Mouse (Mus musculus) MEL (cell line): ENCODE results near the gene Card9. TPM values are rescaled to one million over a fixed set of nuclear protein-coding genes. Genes with fewer than 3 reads are reported as not detected.

Experiments used
- DNase-seq: peaks from one replicate; pipeline ENCODE4 v3.0.0; 2011; ENCODE audit warnings: low read depth, low spot score
- H3K27ac ChIP-seq: 2 replicates; pipeline ENCODE4 v1.5.1; 2012; ENCODE audit warnings: low read depth, mild to moderate bottlenecking, control low read depth, low read length, moderate library complexity; ENCODE audit not compliant: control insufficient read depth
- H3K27me3 ChIP-seq, 2 experiments: fragments of 150-350 bp in 1 of 2; sonication (generic) in 1 of 2; 2 replicates each; pipeline ENCODE4 v1.6.1; 2012; ENCODE audit warnings: low read length in 2 of 2, mild to moderate bottlenecking in 2 of 2, improper control_type of control experiment in 1 of 2, moderate library complexity in 1 of 2; ENCODE audit not compliant: insufficient read depth in 2 of 2, control insufficient read depth in 1 of 2
- H3K36me3 ChIP-seq, 2 experiments: 2 replicates each; pipeline ENCODE4 v1.6.1; 2012 to 2014; ENCODE audit warnings: low read length in 2 of 2, improper control_type of control experiment in 1 of 2, inconsistent platforms in 1 of 2, mild to moderate bottlenecking in 1 of 2; ENCODE audit not compliant: insufficient read depth in 2 of 2, control insufficient read depth in 1 of 2
- H3K4me1 ChIP-seq, 2 experiments: fragments of 150-350 bp in 1 of 2; sonication (generic) in 1 of 2; 2 replicates each; pipeline ENCODE4 v1.6.1; 2012; ENCODE audit warnings: low read length in 2 of 2, improper control_type of control experiment in 1 of 2, mild to moderate bottlenecking in 1 of 2; ENCODE audit not compliant: insufficient read depth in 2 of 2, control insufficient read depth in 1 of 2
- H3K4me3 ChIP-seq, 2 experiments: fragments of 150-350 bp in 1 of 2; sonication (generic) in 1 of 2; 2 replicates each; pipeline ENCODE4 v1.5.1; 2012; ENCODE audit warnings: low read depth in 2 of 2, low read length in 2 of 2, mild to moderate bottlenecking in 2 of 2, moderate library complexity in 2 of 2, control low read depth in 1 of 2, improper control_type of control experiment in 1 of 2; ENCODE audit not compliant: control insufficient read depth in 1 of 2, insufficient read depth in 1 of 2
- H3K79me2 ChIP-seq: 2 replicates; pipeline ENCODE4 v1.6.1; 2012; ENCODE audit warnings: mild to moderate bottlenecking, low read length, moderate library complexity; ENCODE audit not compliant: control insufficient read depth, poor library complexity, insufficient read depth
- H3K9ac ChIP-seq: 2 replicates; pipeline ENCODE4 v1.6.1; 2012; ENCODE audit warnings: low read depth, mild to moderate bottlenecking, control low read depth, low read length, moderate library complexity; ENCODE audit not compliant: control insufficient read depth, poor library complexity, severe bottlenecking
- H3K9me3 ChIP-seq: fragments of 150-350 bp; sonication (generic); replicated peaks from 2 replicates; pipeline ENCODE4 v1.6.1; 2012; ENCODE audit warnings: mild to moderate bottlenecking, low read length, improper control_type of control experiment, moderate library complexity; ENCODE audit not compliant: insufficient read depth
- BHLHE40 ChIP-seq: IDR thresholded peaks from 2 replicates; pipeline ENCODE4 v1.6.1; 2012; ENCODE audit warnings: low read depth, mild to moderate bottlenecking, inconsistent platforms, low read length, improper control_type of control experiment, borderline replicate concordance
- CHD1 ChIP-seq: IDR thresholded peaks from 2 replicates; pipeline ENCODE4 v1.6.1; 2012; ENCODE audit warnings: low read depth, mild to moderate bottlenecking, inconsistent platforms, low read length, improper control_type of control experiment
- E2F4 ChIP-seq: IDR thresholded peaks from 2 replicates; pipeline ENCODE4 v1.6.1; 2011; ENCODE audit warnings: low read depth, low read length, improper control_type of control experiment, borderline replicate concordance
- ELF1 ChIP-seq: IDR thresholded peaks from 2 replicates; pipeline ENCODE4 v1.6.1; 2014; ENCODE audit warnings: low read depth, mild to moderate bottlenecking, inconsistent platforms, low read length, improper control_type of control experiment, moderate library complexity
- EP300 ChIP-seq, 2 experiments: IDR thresholded peaks; 2 replicates each; pipeline ENCODE4 v1.6.1; 2011; ENCODE audit warnings: improper control_type of control experiment in 2 of 2, low read length in 2 of 2, low read depth in 1 of 2, mild to moderate bottlenecking in 1 of 2
- ETS1 ChIP-seq: IDR thresholded peaks from 2 replicates; pipeline ENCODE4 v1.6.1; 2012; ENCODE audit warnings: low read depth, mild to moderate bottlenecking, inconsistent platforms, low read length, improper control_type of control experiment, moderate library complexity
- GATA1 ChIP-seq: IDR thresholded peaks from 2 replicates; pipeline ENCODE4 v1.6.1; 2011; ENCODE audit warnings: low read depth, low read length, improper control_type of control experiment
- JUND ChIP-seq: IDR thresholded peaks from 2 replicates; pipeline ENCODE4 v1.6.1; 2011; ENCODE audit warnings: low read depth, mild to moderate bottlenecking, improper control_type of control experiment, low read length
- MAFK ChIP-seq: IDR thresholded peaks from 2 replicates; pipeline ENCODE4 v1.6.1; 2011; ENCODE audit warnings: low read depth, mild to moderate bottlenecking, low read length, improper control_type of control experiment, borderline replicate concordance
- MAX ChIP-seq: IDR thresholded peaks from 2 replicates; pipeline ENCODE4 v1.6.1; 2011; ENCODE audit warnings: low read length, improper control_type of control experiment
- MAZ ChIP-seq: IDR thresholded peaks from 2 replicates; pipeline ENCODE4 v1.6.1; 2012; ENCODE audit warnings: low read depth, mild to moderate bottlenecking, inconsistent platforms, low read length, improper control_type of control experiment
- MEF2A ChIP-seq: IDR thresholded peaks from 2 replicates; pipeline ENCODE4 v1.6.1; 2014; ENCODE audit warnings: low read depth, mild to moderate bottlenecking, inconsistent platforms, low read length, improper control_type of control experiment; ENCODE audit not compliant: poor library complexity, insufficient replicate concordance, severe bottlenecking; ENCODE audit errors: extremely low read depth
- MXI1 ChIP-seq: IDR thresholded peaks from 2 replicates; pipeline ENCODE4 v1.6.1; 2011; ENCODE audit warnings: mild to moderate bottlenecking, low read depth, low read length, improper control_type of control experiment
- MYC ChIP-seq: IDR thresholded peaks from 2 replicates; pipeline ENCODE4 v1.6.1; 2011; ENCODE audit warnings: low read depth, mild to moderate bottlenecking, low read length, improper control_type of control experiment, moderate library complexity
- NELFE ChIP-seq: IDR thresholded peaks from 2 replicates; pipeline ENCODE4 v1.6.1; 2011; ENCODE audit warnings: low read depth, low read length, improper control_type of control experiment
- POLR2AphosphoS5 ChIP-seq: IDR thresholded peaks from 2 replicates; pipeline ENCODE4 v1.6.1; 2012; ENCODE audit warnings: low read depth, borderline replicate concordance, mild to moderate bottlenecking, inconsistent platforms, low read length, moderate library complexity, mixed read lengths
- RCOR1 ChIP-seq: IDR thresholded peaks from 2 replicates; pipeline ENCODE4 v1.6.1; 2012; ENCODE audit warnings: low read depth, mild to moderate bottlenecking, inconsistent platforms, low read length, improper control_type of control experiment
- TAL1 ChIP-seq: IDR thresholded peaks from 2 replicates; pipeline ENCODE4 v1.6.1; 2012; ENCODE audit warnings: mild to moderate bottlenecking, inconsistent platforms, low read length, moderate library complexity, mixed read lengths
- TBP ChIP-seq: IDR thresholded peaks from 2 replicates; pipeline ENCODE4 v1.8.0; 2011; ENCODE audit warnings: low read depth, low read length, improper control_type of control experiment
- TCF12 ChIP-seq: IDR thresholded peaks from 2 replicates; pipeline ENCODE4 v1.6.1; 2014; ENCODE audit warnings: low read depth, mild to moderate bottlenecking, inconsistent platforms, low read length, improper control_type of control experiment, moderate library complexity
- UBTF ChIP-seq: IDR thresholded peaks from 2 replicates; pipeline ENCODE4 v1.6.1; 2012; ENCODE audit warnings: low read depth, mild to moderate bottlenecking, inconsistent platforms, low read length, improper control_type of control experiment, moderate library complexity, borderline replicate concordance; ENCODE audit not compliant: insufficient read depth
- ZC3H11A ChIP-seq: IDR thresholded peaks from 2 replicates; pipeline ENCODE4 v1.6.1; 2012; ENCODE audit warnings: low read depth, mild to moderate bottlenecking, inconsistent platforms, low read length, improper control_type of control experiment
- ZKSCAN1 ChIP-seq: IDR thresholded peaks from 2 replicates; pipeline ENCODE4 v1.6.1; 2012; ENCODE audit warnings: low read depth, mild to moderate bottlenecking, inconsistent platforms, low read length, improper control_type of control experiment, moderate library complexity
- ZMIZ1 ChIP-seq: IDR thresholded peaks from 2 replicates; pipeline ENCODE4 v1.6.1; 2012; ENCODE audit warnings: low read depth, mild to moderate bottlenecking, inconsistent platforms, low read length, improper control_type of control experiment, moderate library complexity
- polyA plus RNA-seq, 2 experiments: library from polyadenylated mRNA; stranded (reverse) in 1 of 2; unstranded in 1 of 2; fragments of >175 nt in 1 of 2; fragments of >200 nt in 1 of 2; gene quantifications; 2 replicates each; pipeline versions ENCODE4 v1.2.1 to v1.2.4; 2012; ENCODE audit warnings: low replicate concordance in 2 of 2, low read depth in 1 of 2; ENCODE audit not compliant: insufficient read length in 2 of 2, insufficient read depth in 1 of 2, missing spikeins in 1 of 2
- total RNA-seq: library from RNA; depleted of rRNA; stranded (reverse); fragments of 300-350 nt; gene quantifications from 2 replicates; pipeline ENCODE4 v1.2.3, GENCODE M21; 2012

The Card9 gene
- total and polyA plus RNA-seq, 3 experiments, result 0.35 to 0.72 TPM; not detected in 1

DNA sequence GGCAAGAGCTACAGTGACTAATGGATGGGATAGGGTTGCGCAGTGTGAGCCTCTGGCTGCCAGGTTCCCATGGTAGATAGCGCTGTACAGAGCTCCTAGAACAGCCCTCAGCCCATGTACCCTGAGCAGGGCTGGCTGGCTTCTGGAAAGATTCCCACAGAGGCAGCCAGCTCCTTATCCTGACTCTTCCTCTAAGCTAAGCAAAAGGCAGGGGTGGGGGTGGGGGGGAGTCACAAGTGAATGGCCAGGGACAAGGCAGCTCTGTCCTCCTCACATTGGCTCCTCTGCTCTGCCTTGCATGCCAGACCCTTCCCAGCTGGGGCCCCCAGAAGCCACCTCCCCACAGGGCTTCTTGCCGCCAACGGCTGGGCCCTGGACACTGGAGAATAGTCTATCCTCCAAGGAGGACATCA lies 30.7 kb downstream of the Card9 start:
- TF ChIP-seq ZKSCAN1 (no peak), MAFK (no peak), MXI1 (no peak), ZMIZ1 (no peak), ZC3H11A (no peak), TAL1 (no peak), UBTF (no peak), POLR2AphosphoS5 (no peak), MYC (no peak), GATA1 (no peak), MEF2A (no peak)
- H3K4me1 ChIP-seq, result no peaks in the 10 kb centered on the region; a peak in 1 of 4 replicates
- no peak overlapping the region for H3K9ac ChIP-seq
- H3K79me2 ChIP-seq, result no peaks in the 10 kb centered on the region
- H3K9me3 ChIP-seq, result no peaks in the 10 kb centered on the region
- H3K4me3 ChIP-seq, result no peak overlapping the region
- DNase-seq, result no peak
- no peaks in the 10 kb centered on the region for H3K27me3 ChIP-seq
- no peaks in the 10 kb centered on the region for H3K36me3 ChIP-seq
- no peak overlapping the region for H3K27ac ChIP-seq

DNA sequence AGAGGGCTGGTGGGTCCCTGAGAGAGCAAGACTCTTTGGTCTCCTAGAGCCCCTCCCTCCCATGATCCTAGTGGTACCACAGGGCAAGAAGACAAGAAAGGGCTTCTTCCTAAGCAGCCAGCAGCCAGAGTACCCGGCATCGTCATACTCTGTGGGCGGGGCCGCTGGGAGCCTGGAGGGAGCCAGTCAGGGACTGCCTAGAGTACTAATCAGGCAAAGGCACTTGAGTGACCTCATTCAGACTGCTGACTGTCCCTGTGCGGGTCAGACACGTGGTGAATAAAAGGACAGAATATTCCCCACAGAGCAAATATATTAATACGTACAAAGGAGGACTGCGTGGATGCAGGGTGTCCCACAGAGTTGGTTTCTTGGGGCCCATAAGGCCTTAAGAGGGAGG lies 31.3 kb downstream of the Card9 start:
- Histone ChIP-seq H3K27ac (no peak overlapping the region), H3K4me1 (no peaks in the 10 kb centered on the region; a peak in 1 of 4 replicates), H3K4me3 (no peak overlapping the region), H3K79me2 (no peaks in the 10 kb centered on the region), H3K9me3 (no peaks in the 10 kb centered on the region), H3K27me3 (no peaks in the 10 kb centered on the region), H3K36me3 (no peaks in the 10 kb centered on the region), H3K9ac (0 out of 2 replicates have a peak overlapping the region, but pooled peaks have one; percentile 5)
- DNase-seq, result peak; percentile 55
- TF ChIP-seq ZKSCAN1 (no peak), MAZ (no peak), NELFE (no peak), ETS1 (no peak), MAFK (no peak), RCOR1 (no peak), BHLHE40 (no peak), E2F4 (no peak), JUND (no peak), MAX (no peak; the same call in 1 of the 2 replicates), ZMIZ1 (no peak), ELF1 (no peak), MYC (no peak), TAL1 (no peak), TBP (no peak), TCF12 (no peak), POLR2AphosphoS5 (no peak), CHD1 (no peak), EP300 (IDR thresholded peaks at IDR 0.05; ENCODE audit: low read depth in 1 of 2, low read length in 2 of 2) (no peak)
